Mouse (Mus musculus) Patski (cell line): ENCODE data around the gene Lmntd2. TPM values are rescaled to one million over a fixed set of nuclear protein-coding genes. Genes with fewer than 3 reads are reported as not detected.

Source experiments
- ATAC-seq: fragments of 100-300 bp; one replicate; pipeline ENCODE4 v1.8.0; 2021
- CTCF ChIA-PET: fragments of 350-600 bp; sonication (Branson Sonifier 250); formaldehyde crosslinking; loops from one replicate; lab custom pipeline; 2022; ENCODE audit warnings: inconsistent platforms; lab: Charles Lee
- POLR2A ChIA-PET: fragments of 350-600 bp; sonication (Branson Sonifier 250); formaldehyde crosslinking; loops from one replicate; lab custom pipeline; 2022; ENCODE audit warnings: antibody characterized with exemption, inconsistent platforms; lab: Charles Lee
- DNase-seq: peaks from one replicate; pipeline ENCODE4 v3.0.0-alpha.2; 2011; ENCODE audit warnings: low read depth, low spot score
- H3K27me3 ChIP-seq: fragments of 371-371 bp; one replicate; pipeline ENCODE4 v1.5.1; 2021
- CTCF ChIP-seq: fragments of 100-300 bp; IDR thresholded peaks from one replicate; pipeline ENCODE4 v1.5.1; 2021
- in situ Hi-C: fragments of 300-500 bp; cut with MboI; formaldehyde crosslinking; loops from 3 replicates; pipeline ENCODE4 v1.11.1; 2018; ENCODE audit warnings: low pct_unique_long_range_greater_than_20kb, mixed read lengths
- polyA plus RNA-seq: library from polyadenylated mRNA; unstranded; gene quantifications from one replicate; pipeline ENCODE4 v1.2.3, GENCODE M21; 2021

Gene Lmntd2
- polyA plus RNA-seq, 1 experiment from 2014 or later = 4.5 TPM

GRCm38 (mm10) chr7:141191796-141192685, 21.8 kb downstream of the Lmntd2 start:
- no peak for DNase-seq
- in situ Hi-C loops = no loop called here
- CTCF ChIA-PET = interaction anchor here (2.5 kb wide), 1 partner anchor 16 kb away, joined by 6 read pairs; no protein-coding TSS in a partner anchor
- POLR2A ChIA-PET = interaction anchor here (0.6 to 1.6 kb wide), 3 partner anchors 25 to 69 kb away, joined by 3 to 5 read pairs (median 4); partner anchors contain the start of gene Phrf1
- no peak for TF ChIP-seq CTCF
- ATAC-seq = no peak
- H3K27me3 ChIP-seq = no peaks in the 10 kb centered on the region

- no peak for ATAC-seq
- in situ Hi-C loops = no loop called here
- no peaks in the 10 kb centered on the region for H3K27me3 ChIP-seq
- no peak for DNase-seq
- ChIA-PET POLR2A (no interaction called here), CTCF (interaction anchor here (2.5 kb wide), 1 partner anchor 15 kb away, joined by 6 read pairs; no protein-coding TSS in a partner anchor)
- no peak for TF ChIP-seq CTCF
Observed at GRCm38 (mm10) chr7:141191036-141191435, 22.8 kb downstream of the Lmntd2 start.

- ChIA-PET POLR2A (no interaction called here), CTCF (no interaction called here)
- ATAC-seq = no peak
- no peak for TF ChIP-seq CTCF
- DNase-seq = no peak
- in situ Hi-C loops = no loop called here
- H3K27me3 ChIP-seq = no peaks in the 10 kb centered on the region
Observed at GRCm38 (mm10) chr7:141190220-141190619, 23.7 kb downstream of the Lmntd2 start.

GRCm38 (mm10) chr7:141188733-141189132, 25.1 kb downstream of the Lmntd2 start:
- ChIA-PET CTCF (no interaction called here), POLR2A (no interaction called here)
- TF ChIP-seq CTCF = no peak
- DNase-seq (no peak), ATAC-seq (no peak)
- H3K27me3 ChIP-seq = no peaks in the 10 kb centered on the region
- in situ Hi-C loops = no loop called here

- no peak for TF ChIP-seq CTCF
- CTCF ChIA-PET = interaction anchor here (1.2 kb wide), 1 partner anchor 118 kb away, joined by 3 read pairs; no protein-coding TSS in a partner anchor
- POLR2A ChIA-PET = no interaction called here
Observed at GRCm38 (mm10) chr7:141188194-141188593, 25.7 kb downstream of the Lmntd2 start.

GRCm38 (mm10) chr7:141176173-141176572, 37.7 kb downstream of the Lmntd2 start:
- in situ Hi-C loops = loop anchor here (5.0 to 10.0 kb wide), 3 partner anchors 121 to 331 kb away; partner anchors contain the start of genes Gm45717, Ifitm2, Odf3 and Scgb1c1
- peak; percentile 91 for TF ChIP-seq CTCF
- ATAC-seq = no peak
- H3K27me3 ChIP-seq = no peaks in the 10 kb centered on the region
- DNase-seq = no peak
- CTCF ChIA-PET = interaction anchor here (0.7 to 2.0 kb wide), 14 partner anchors 8 to 216 kb away, joined by 3 to 10 read pairs (median 4); no protein-coding TSS in a partner anchor
- POLR2A ChIA-PET = interaction anchor here (0.5 to 0.6 kb wide), 2 partner anchors 18 to 26 kb away, joined by 3 to 4 read pairs; no protein-coding TSS in a partner anchor

More at GRCm38 (mm10) chr7:141188194-141188593, 25.7 kb downstream of the Lmntd2 start:
- ATAC-seq (no peak), DNase-seq (no peak)
- no peaks in the 10 kb centered on the region for H3K27me3 ChIP-seq
- in situ Hi-C loops = no loop called here

- TF ChIP-seq CTCF = no peak
- in situ Hi-C loops = loop anchor here (5.0 to 10.0 kb wide), 3 partner anchors 120 to 330 kb away; partner anchors contain the start of genes Gm45717, Ifitm2, Odf3 and Scgb1c1
- ATAC-seq = no peak
- no peaks in the 10 kb centered on the region for H3K27me3 ChIP-seq
- CTCF ChIA-PET = interaction anchor here (1.5 to 1.6 kb wide), 3 partner anchors 17 to 216 kb away, joined by 3 to 6 read pairs (median 4); no protein-coding TSS in a partner anchor
- POLR2A ChIA-PET = no interaction called here
- DNase-seq = no peak
Observed at GRCm38 (mm10) chr7:141175068-141175467, 38.8 kb downstream of the Lmntd2 start.

- ChIA-PET POLR2A (no interaction called here), CTCF (interaction anchor here (1.4 kb wide), 1 partner anchor 103 kb away, joined by 4 read pairs; no protein-coding TSS in a partner anchor)
- in situ Hi-C loops = loop anchor here (10.0 to 25.0 kb wide), 3 partner anchors 119 to 1061 kb away; partner anchors contain the start of genes Echs1, Fuom, Odf3 and Paox
- ATAC-seq = no peak
- no peak for DNase-seq
- no peaks in the 10 kb centered on the region for H3K27me3 ChIP-seq
- no peak for TF ChIP-seq CTCF
Observed at GRCm38 (mm10) chr7:141173323-141173850, 40.5 kb downstream of the Lmntd2 start.

- ChIA-PET POLR2A (no interaction called here), CTCF (interaction anchor here (1.4 kb wide), 1 partner anchor 102 kb away, joined by 4 read pairs; no protein-coding TSS in a partner anchor)
- in situ Hi-C loops = loop anchor here (10.0 to 25.0 kb wide), 3 partner anchors 118 to 1060 kb away; partner anchors contain the start of genes Echs1, Fuom, Odf3 and Paox
- DNase-seq (peak; percentile 62), ATAC-seq (peak; percentile 35)
- no peaks in the 10 kb centered on the region for H3K27me3 ChIP-seq
- TF ChIP-seq CTCF = no peak
Observed at GRCm38 (mm10) chr7:141172116-141173006, 41.5 kb downstream of the Lmntd2 start, which contains the start of gene Rnh1. Rnh1 (minus strand) TSS chr7:141172857.
